Mouse (Mus musculus): ENCODE measurements at regions not wholly inside any gene's neighbourhood (a gene's known extent, or its start where the extent isn't known, plus 50 kb on each side); places are given as distances from the start of the nearest gene placed in this dataset.

GRCm38 (mm10) chr4:10786701-10787100 is 87.6 kb upstream of the 2610301B20Rik start:
- DNase-seq: no peak

GRCm38 (mm10) chr4:10788306-10788705 is 86.0 kb upstream of the 2610301B20Rik start:
- DNase-seq: no peak

- DNase-seq: no peak
These were observed 85.2 kb upstream of the 2610301B20Rik start for GRCm38 (mm10) chr4:10789141-10789540.

- no peak for DNase-seq
These were observed 81.7 kb upstream of the 2610301B20Rik start for GRCm38 (mm10) chr4:10792628-10793027.

GRCm38 (mm10) chr4:10794471-10794870 is 79.8 kb upstream of the 2610301B20Rik start:
- DNase-seq: no peak

GRCm38 (mm10) chr4:10800780-10801553 is 73.3 kb upstream of the 2610301B20Rik start:
- DNase-seq: no peak

GRCm38 (mm10) chr4:10804735-10805134 is 69.6 kb upstream of the 2610301B20Rik start:
- no peak for DNase-seq

- DNase-seq: no peak
These were observed 67.0 kb upstream of the 2610301B20Rik start for GRCm38 (mm10) chr4:10807260-10807659.

GRCm38 (mm10) chr4:10812931-10813330 is 61.4 kb upstream of the 2610301B20Rik start:
- DNase-seq: no peak
